Mouse (Mus musculus): ENCODE measurements around the gene Nfkb1. TPM values are rescaled to one million over a fixed set of nuclear protein-coding genes. Genes with fewer than 3 reads are reported as not detected.

The Nfkb1 gene
- polyA plus RNA-seq, 1 experiment from 2014 or later = 24.0 TPM

DNA sequence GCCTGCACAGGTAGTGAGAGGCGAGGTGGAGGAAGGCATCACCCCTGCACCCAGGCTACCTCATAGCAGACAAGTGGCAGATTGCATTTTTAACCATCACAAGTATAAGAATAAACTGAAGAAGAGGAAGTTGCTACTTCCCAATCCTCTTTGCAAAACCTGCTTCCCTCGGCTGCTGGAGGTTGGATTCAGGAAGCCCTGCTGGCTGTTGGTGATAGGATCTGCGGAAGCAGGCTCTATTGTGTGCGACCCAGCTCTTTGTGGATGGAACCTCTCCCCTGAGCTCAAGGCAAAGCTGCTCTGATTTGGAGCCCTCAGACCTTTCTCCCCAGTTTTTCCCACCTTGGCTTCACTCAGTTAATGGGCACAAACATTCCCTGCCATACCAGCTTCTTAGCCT lies 94.3 kb downstream of the Nfkb1 start:
- Histone ChIP-seq H3K27me3 (ENCODE audit: control insufficient read depth, insufficient read depth, low read length) (no peaks in the 10 kb centered on the region), H3K36me3 (ENCODE audit: control insufficient read depth, insufficient read depth) (peaks cover 37% of the 10 kb centered on the region), H3K9ac (ENCODE audit: low read length) (no peak overlapping the region), H3K27ac (ENCODE audit: low read length) (peak overlapping the region; percentile 85), H3K9me3 (replicated peaks; ENCODE audit: control insufficient read depth, low read length) (no peaks in the 10 kb centered on the region), H3K4me1 (ENCODE audit: control insufficient read depth, insufficient read depth, low read length) (peaks cover 9% of the 10 kb centered on the region), H3K4me2 (ENCODE audit: low read depth, low read length) (no peak overlapping the region), H3K4me3 (ENCODE audit: low read length) (no peak overlapping the region)
- 48% methylated on average over 4 of the region's 4 CpGs for WGBS
- peak; percentile 53; the same call in 1 of the 2 replicates for ATAC-seq (replicated peaks; ENCODE audit: extremely low read depth, insufficient read depth, low FRiP score)

- Histone ChIP-seq H3K27me3 (ENCODE audit: control insufficient read depth, insufficient read depth, low read length) (no peaks in the 10 kb centered on the region), H3K4me1 (ENCODE audit: control insufficient read depth, insufficient read depth, low read length) (0 out of 2 replicates have a peak, but pooled peaks cover 7% of the 10 kb centered on the region), H3K9ac (ENCODE audit: low read length) (no peak overlapping the region), H3K9me3 (replicated peaks; ENCODE audit: control insufficient read depth, low read length) (no peaks in the 10 kb centered on the region), H3K36me3 (ENCODE audit: control insufficient read depth, insufficient read depth) (peaks cover 48% of the 10 kb centered on the region), H3K4me3 (ENCODE audit: low read length) (no peak overlapping the region), H3K4me2 (ENCODE audit: low read depth, low read length) (no peak overlapping the region), H3K27ac (ENCODE audit: low read length) (0 out of 2 replicates have a peak overlapping the region, but pooled peaks have one; percentile 40)
- no peak for ATAC-seq (replicated peaks; ENCODE audit: extremely low read depth, insufficient read depth, low FRiP score)
- 70% methylated on average over 21 of the region's 21 CpGs for WGBS
Measured at GRCm38 (mm10) chr3:135594238-135594917, 97.0 kb downstream of the Nfkb1 start.

DNA sequence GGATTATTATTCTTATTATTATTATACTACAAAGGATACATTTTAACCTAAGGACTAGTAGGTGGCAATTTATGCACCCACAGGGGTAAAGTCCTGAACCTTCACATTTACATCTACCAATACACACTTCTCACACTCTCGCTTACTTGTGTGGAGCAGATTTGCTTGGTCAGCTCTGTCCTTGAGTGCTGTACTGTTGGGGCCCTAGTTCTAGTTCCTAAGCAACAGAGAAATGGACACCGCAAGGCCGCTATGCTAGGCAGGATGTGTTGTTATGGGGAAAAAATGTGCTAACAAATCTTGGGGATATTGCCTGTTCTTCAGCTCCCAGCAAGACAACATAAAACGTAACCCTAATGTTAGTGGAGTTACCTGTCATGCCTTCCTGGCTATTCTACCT lies 99.3 kb downstream of the Nfkb1 start:
- no peaks in the 10 kb centered on the region for H3K9me3 ChIP-seq (replicated peaks; ENCODE audit: control insufficient read depth, low read length)
- WGBS = 92% methylated on average over 4 of the region's 4 CpGs
- H3K36me3 ChIP-seq (ENCODE audit: control insufficient read depth, insufficient read depth) = peaks cover 64% of the 10 kb centered on the region
- no peak overlapping the region for H3K4me3 ChIP-seq (ENCODE audit: low read length)
- no peak overlapping the region for H3K27ac ChIP-seq (ENCODE audit: low read length)
- H3K4me2 ChIP-seq (ENCODE audit: low read depth, low read length) = no peak overlapping the region
- ATAC-seq (replicated peaks; ENCODE audit: extremely low read depth, insufficient read depth, low FRiP score) = no peak
- H3K4me1 ChIP-seq (ENCODE audit: control insufficient read depth, insufficient read depth, low read length) = peaks cover 5% of the 10 kb centered on the region; the same call in 1 of the 2 replicates
- no peak overlapping the region for H3K9ac ChIP-seq (ENCODE audit: low read length)
- no peaks in the 10 kb centered on the region for H3K27me3 ChIP-seq (ENCODE audit: control insufficient read depth, insufficient read depth, low read length)

GRCm38 (mm10) chr3:135591376-135591775 lies 100.0 kb downstream of the Nfkb1 start:
- H3K9me3 ChIP-seq (replicated peaks; ENCODE audit: control insufficient read depth, low read length) = no peaks in the 10 kb centered on the region
- peaks cover 67% of the 10 kb centered on the region for H3K36me3 ChIP-seq (ENCODE audit: control insufficient read depth, insufficient read depth)

GRCm38 (mm10) chr3:135590471-135590870 lies 100.9 kb downstream of the Nfkb1 start:
- no peak overlapping the region for H3K4me2 ChIP-seq (ENCODE audit: low read depth, low read length)
- peaks cover 67% of the 10 kb centered on the region for H3K36me3 ChIP-seq (ENCODE audit: control insufficient read depth, insufficient read depth)
- no peaks in the 10 kb centered on the region for H3K9me3 ChIP-seq (replicated peaks; ENCODE audit: control insufficient read depth, low read length)
- no peaks in the 10 kb centered on the region for H3K27me3 ChIP-seq (ENCODE audit: control insufficient read depth, insufficient read depth, low read length)
- no peak overlapping the region for H3K9ac ChIP-seq (ENCODE audit: low read length)
- no peak for ATAC-seq (replicated peaks; ENCODE audit: extremely low read depth, insufficient read depth, low FRiP score)
- WGBS = 60% methylated on average over 4 of the region's 4 CpGs
- no peak overlapping the region for H3K4me3 ChIP-seq (ENCODE audit: low read length)
- peaks cover 15% of the 10 kb centered on the region for H3K4me1 ChIP-seq (ENCODE audit: control insufficient read depth, insufficient read depth, low read length)
- H3K27ac ChIP-seq (ENCODE audit: low read length) = no peak overlapping the region

More at GRCm38 (mm10) chr3:135591376-135591775, 100.0 kb downstream of the Nfkb1 start:
- WGBS = 71% methylated on average over 5 of the region's 5 CpGs
- H3K27me3 ChIP-seq (ENCODE audit: control insufficient read depth, insufficient read depth, low read length) = no peaks in the 10 kb centered on the region
- H3K4me1 ChIP-seq (ENCODE audit: control insufficient read depth, insufficient read depth, low read length) = peaks cover 10% of the 10 kb centered on the region; the same call in 1 of the 2 replicates
- H3K27ac ChIP-seq (ENCODE audit: low read length) = no peak overlapping the region
- no peak overlapping the region for H3K9ac ChIP-seq (ENCODE audit: low read length)
- no peak overlapping the region for H3K4me2 ChIP-seq (ENCODE audit: low read depth, low read length)
- ATAC-seq (replicated peaks; ENCODE audit: extremely low read depth, insufficient read depth, low FRiP score) = no peak
- H3K4me3 ChIP-seq (ENCODE audit: low read length) = no peak overlapping the region

DNA sequence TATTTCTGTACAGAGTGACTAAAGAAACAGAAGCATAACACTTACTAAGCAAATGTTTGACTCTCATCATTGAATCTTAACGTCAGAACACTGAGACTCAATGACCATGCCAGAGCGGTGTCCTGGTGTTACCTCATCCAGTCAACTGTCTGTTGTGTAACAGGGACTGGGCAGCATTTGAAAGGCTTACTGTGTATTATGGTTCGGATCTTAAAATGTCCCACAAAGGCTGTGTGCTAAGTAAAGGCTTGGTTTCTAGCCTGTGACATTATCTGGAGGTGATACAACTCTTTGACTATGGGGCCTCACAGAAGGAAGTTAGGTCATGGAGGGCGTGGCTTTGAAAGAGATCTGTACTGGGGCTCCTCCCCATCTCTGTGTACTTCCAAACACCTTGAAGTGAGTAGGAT lies 104.9 kb downstream of the Nfkb1 start:
- 71% methylated on average over 4 of the region's 4 CpGs for WGBS

DNA sequence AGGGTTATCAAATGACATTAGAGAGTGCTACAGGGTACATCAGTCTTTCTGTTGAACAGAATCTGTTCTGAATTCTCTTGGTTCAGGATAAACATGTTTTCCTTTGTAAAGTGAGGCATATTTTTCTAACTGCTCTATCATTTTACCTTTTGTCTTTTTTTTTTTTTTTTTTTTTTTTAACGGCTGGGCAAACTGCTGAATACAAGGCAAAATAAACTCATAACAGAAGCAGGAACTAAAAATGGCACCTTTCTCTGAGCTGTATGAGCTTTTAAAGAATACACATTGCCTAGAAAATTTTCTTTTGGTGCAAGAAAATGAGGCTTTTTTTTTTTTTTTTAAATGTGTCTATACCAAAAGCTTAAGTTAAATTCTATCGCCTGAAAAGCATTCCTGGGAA lies 105.3 kb downstream of the Nfkb1 start:
- 66% methylated on average over 2 of the region's 2 CpGs for WGBS
- peak overlapping the region; percentile 56 for H3K9ac ChIP-seq (ENCODE audit: low read length)
- no peaks in the 10 kb centered on the region for H3K9me3 ChIP-seq (replicated peaks; ENCODE audit: control insufficient read depth, low read length)
- H3K4me2 ChIP-seq (ENCODE audit: low read depth, low read length) = peak overlapping the region; percentile 46
- H3K27ac ChIP-seq (ENCODE audit: low read length) = peak overlapping the region; percentile 70
- no peak overlapping the region for H3K4me3 ChIP-seq (ENCODE audit: low read length)
- H3K4me1 ChIP-seq (ENCODE audit: control insufficient read depth, insufficient read depth, low read length) = peaks cover 18% of the 10 kb centered on the region
- no peaks in the 10 kb centered on the region for H3K27me3 ChIP-seq (ENCODE audit: control insufficient read depth, insufficient read depth, low read length)
- no peak for ATAC-seq (replicated peaks; ENCODE audit: extremely low read depth, insufficient read depth, low FRiP score)
- peaks cover 47% of the 10 kb centered on the region for H3K36me3 ChIP-seq (ENCODE audit: control insufficient read depth, insufficient read depth)

More for the DNA sequence above, 104.9 kb downstream of the Nfkb1 start:
- H3K4me3 ChIP-seq (ENCODE audit: low read length) = no peak overlapping the region
- no peak overlapping the region for H3K4me2 ChIP-seq (ENCODE audit: low read depth, low read length)
- no peaks in the 10 kb centered on the region for H3K27me3 ChIP-seq (ENCODE audit: control insufficient read depth, insufficient read depth, low read length)
- no peaks in the 10 kb centered on the region for H3K9me3 ChIP-seq (replicated peaks; ENCODE audit: control insufficient read depth, low read length)
- H3K36me3 ChIP-seq (ENCODE audit: control insufficient read depth, insufficient read depth) = peaks cover 51% of the 10 kb centered on the region
- H3K27ac ChIP-seq (ENCODE audit: low read length) = 0 out of 2 replicates have a peak overlapping the region, but pooled peaks have one; percentile 39
- peaks cover 18% of the 10 kb centered on the region for H3K4me1 ChIP-seq (ENCODE audit: control insufficient read depth, insufficient read depth, low read length)
- no peak overlapping the region for H3K9ac ChIP-seq (ENCODE audit: low read length)
- ATAC-seq (replicated peaks; ENCODE audit: extremely low read depth, insufficient read depth, low FRiP score) = no peak

DNA sequence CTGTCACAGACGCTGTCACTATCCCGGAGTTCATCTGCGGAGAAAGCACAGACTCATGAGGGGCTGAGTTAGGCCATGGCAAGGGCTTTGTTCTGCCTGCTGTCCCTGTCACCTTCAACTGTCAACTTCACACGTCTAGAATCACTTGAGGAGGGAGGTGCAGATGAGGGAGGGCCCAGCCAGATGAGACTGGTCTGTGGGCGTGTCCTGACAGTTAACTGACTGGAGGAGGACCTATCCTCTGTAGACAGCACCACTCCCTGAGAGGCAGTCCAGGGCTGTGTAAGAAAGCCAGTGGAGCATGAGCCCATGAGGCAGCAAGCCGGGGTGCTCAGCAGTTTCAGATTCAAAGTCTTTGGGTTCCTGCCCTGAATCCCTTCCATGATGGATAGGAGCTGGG lies 105.9 kb downstream of the Nfkb1 start:
- Histone ChIP-seq H3K4me3 (ENCODE audit: low read length) (no peak overlapping the region), H3K27ac (ENCODE audit: low read length) (peak overlapping the region; percentile 81), H3K9ac (ENCODE audit: low read length) (peak overlapping the region; percentile 56; the same call in 1 of the 2 replicates), H3K4me1 (ENCODE audit: control insufficient read depth, insufficient read depth, low read length) (peaks cover 18% of the 10 kb centered on the region), H3K4me2 (ENCODE audit: low read depth, low read length) (peak overlapping the region; percentile 46), H3K27me3 (ENCODE audit: control insufficient read depth, insufficient read depth, low read length) (no peaks in the 10 kb centered on the region), H3K9me3 (replicated peaks; ENCODE audit: control insufficient read depth, low read length) (no peaks in the 10 kb centered on the region), H3K36me3 (ENCODE audit: control insufficient read depth, insufficient read depth) (peaks cover 41% of the 10 kb centered on the region)
- peak; percentile 94 for ATAC-seq (replicated peaks; ENCODE audit: extremely low read depth, insufficient read depth, low FRiP score)
- WGBS = 33% methylated on average over 6 of the region's 6 CpGs

- H3K9ac ChIP-seq (ENCODE audit: low read length) = no peak overlapping the region
- 88% methylated on average over 7 of the region's 7 CpGs for WGBS
Measured at GRCm38 (mm10) chr3:135582246-135582645, 109.1 kb downstream of the Nfkb1 start.

More at GRCm38 (mm10) chr3:135582246-135582645, 109.1 kb downstream of the Nfkb1 start:
- Histone ChIP-seq H3K4me2 (ENCODE audit: low read depth, low read length) (no peak overlapping the region), H3K27ac (ENCODE audit: low read length) (no peak overlapping the region; the same call in 1 of the 2 replicates), H3K27me3 (ENCODE audit: control insufficient read depth, insufficient read depth, low read length) (no peaks in the 10 kb centered on the region), H3K4me1 (ENCODE audit: control insufficient read depth, insufficient read depth, low read length) (peaks cover 29% of the 10 kb centered on the region), H3K36me3 (ENCODE audit: control insufficient read depth, insufficient read depth) (peaks cover 16% of the 10 kb centered on the region), H3K9me3 (replicated peaks; ENCODE audit: control insufficient read depth, low read length) (no peaks in the 10 kb centered on the region), H3K4me3 (ENCODE audit: low read length) (no peak overlapping the region)
- ATAC-seq (replicated peaks; ENCODE audit: extremely low read depth, insufficient read depth, low FRiP score) = no peak
